Mouse (Mus musculus): ENCODE data around the gene Dnajb4. TPM values are rescaled to one million over a fixed set of nuclear protein-coding genes. Genes with fewer than 3 reads are reported as not detected.
"Not testable (repeated sequence)": the region's sequence is repeated elsewhere in the genome, so short reads cannot be mapped to it uniquely, and the experiment has no call there.

Gene Dnajb4
- total RNA-seq, 2 experiments from 2014 or later, result 59.0 to 60.4 TPM

GRCm38 (mm10) chr3:152155296-152155948 is 54.7 kb downstream of the Dnajb4 start:
- peak; percentile 54 to 68 for DNase-seq (ENCODE audit: low spot score in 2 of 2)
- intact Hi-C loops (cut with DNase I), result no loop called here

- intact Hi-C loops (cut with DNase I), result no loop called here
- no peak for DNase-seq (ENCODE audit: low spot score in 2 of 2)
These were observed 56.0 kb downstream of the Dnajb4 start for GRCm38 (mm10) chr3:152154095-152154494.

- DNase-seq (ENCODE audit: low spot score in 2 of 2), result no peak
- intact Hi-C loops (cut with DNase I), result no loop called here
These were observed 57.0 kb downstream of the Dnajb4 start for GRCm38 (mm10) chr3:152153152-152153551.

- no peak for DNase-seq (ENCODE audit: low spot score in 2 of 2)
- intact Hi-C loops (cut with DNase I), result no loop called here
These were observed 57.7 kb downstream of the Dnajb4 start for GRCm38 (mm10) chr3:152152483-152152804.

- no peak for DNase-seq (ENCODE audit: low spot score in 2 of 2)
- intact Hi-C loops (cut with DNase I), result no loop called here
These were observed 58.2 kb downstream of the Dnajb4 start for GRCm38 (mm10) chr3:152151725-152152482.

GRCm38 (mm10) chr3:152149863-152150262 is 60.2 kb downstream of the Dnajb4 start:
- intact Hi-C loops (cut with DNase I), result no loop called here
- DNase-seq (ENCODE audit: low spot score in 2 of 2), result no peak

- DNase-seq (ENCODE audit: low spot score in 2 of 2), result no peak
These were observed 60.7 kb downstream of the Dnajb4 start for GRCm38 (mm10) chr3:152149449-152149848.

GRCm38 (mm10) chr3:152147085-152147831 is 62.8 kb downstream of the Dnajb4 start:
- no peak for DNase-seq (ENCODE audit: low spot score in 2 of 2)
- intact Hi-C loops (cut with DNase I), result no loop called here

More at GRCm38 (mm10) chr3:152149449-152149848, 60.7 kb downstream of the Dnajb4 start:
- intact Hi-C loops (cut with DNase I), result no loop called here

GRCm38 (mm10) chr3:152145186-152145585 is 64.9 kb downstream of the Dnajb4 start:
- intact Hi-C loops (cut with DNase I), result no loop called here
- peak; percentile 48 to 66 for DNase-seq (ENCODE audit: low spot score in 2 of 2)

GRCm38 (mm10) chr3:152142989-152143695 is 67.0 kb downstream of the Dnajb4 start:
- intact Hi-C loops (cut with DNase I), result no loop called here
- no peak for DNase-seq (ENCODE audit: low spot score in 2 of 2)

- DNase-seq (ENCODE audit: low spot score in 2 of 2), result no peak
- intact Hi-C loops (cut with DNase I), result no loop called here
These were observed 68.0 kb downstream of the Dnajb4 start for GRCm38 (mm10) chr3:152142146-152142545.

GRCm38 (mm10) chr3:152139308-152139707 is 70.8 kb downstream of the Dnajb4 start:
- DNase-seq (ENCODE audit: low spot score in 2 of 2); intact Hi-C loops (cut with DNase I): not testable (repeated sequence)

GRCm38 (mm10) chr3:152136106-152136505 is 74.0 kb downstream of the Dnajb4 start:
- DNase-seq (ENCODE audit: low spot score in 2 of 2); intact Hi-C loops (cut with DNase I): not testable (repeated sequence)

- intact Hi-C loops (cut with DNase I), result no loop called here
- DNase-seq (ENCODE audit: low spot score in 2 of 2), result no peak
These were observed 76.5 kb downstream of the Dnajb4 start for GRCm38 (mm10) chr3:152133621-152134020.

- intact Hi-C loops (cut with DNase I), result no loop called here
- DNase-seq (ENCODE audit: low spot score in 2 of 2), result no peak
These were observed 79.1 kb downstream of the Dnajb4 start for GRCm38 (mm10) chr3:152130963-152131362.

- intact Hi-C loops (cut with DNase I); DNase-seq (ENCODE audit: low spot score in 2 of 2): not testable (repeated sequence)
These were observed 80.7 kb downstream of the Dnajb4 start for GRCm38 (mm10) chr3:152129426-152129825.

GRCm38 (mm10) chr3:152128631-152129030 is 81.5 kb downstream of the Dnajb4 start:
- intact Hi-C loops (cut with DNase I), result no loop called here
- no peak for DNase-seq (ENCODE audit: low spot score in 2 of 2)

All from left cerebral cortex, postnatal 14 days (tissue).